Mouse (Mus musculus) hindbrain, embryonic 10.5 days (tissue): ENCODE results near the gene Olfr1080. TPM values are rescaled to one million over a fixed set of nuclear protein-coding genes. Genes with fewer than 3 reads are reported as not detected.
"Not testable (repeated sequence)": the region's sequence is repeated elsewhere in the genome, so short reads cannot be mapped to it uniquely, and the experiment has no call there.

Source experiments
- DNase-seq: peaks from one replicate; pipeline ENCODE4 v3.0.0-alpha.2; 2017; ENCODE audit warnings: low spot score
- H3K27ac ChIP-seq: fragments of 300-500 bp; sonication (generic); 2 replicates; pipeline ENCODE4 v1.5.1; 2016; ENCODE audit warnings: mild to moderate bottlenecking, moderate library complexity
- H3K27me3 ChIP-seq: fragments of 300-500 bp; sonication (generic); 2 replicates; pipeline ENCODE4 v1.6.1; 2016; ENCODE audit warnings: mild to moderate bottlenecking; ENCODE audit not compliant: poor library complexity, insufficient read depth, severe bottlenecking
- H3K36me3 ChIP-seq: fragments of 300-500 bp; sonication (generic); 2 replicates; pipeline ENCODE4 v1.6.1; 2016; ENCODE audit warnings: mild to moderate bottlenecking, moderate library complexity
- H3K4me1 ChIP-seq: fragments of 300-500 bp; sonication (generic); replicated peaks from 2 replicates; pipeline ENCODE4 v1.6.1; 2016; ENCODE audit warnings: mild to moderate bottlenecking
- H3K4me3 ChIP-seq: fragments of 300-500 bp; sonication (generic); 2 replicates; pipeline ENCODE4 v1.5.1; 2016; ENCODE audit warnings: mild to moderate bottlenecking, moderate library complexity
- H3K9me3 ChIP-seq: fragments of 300-500 bp; sonication (generic); 2 replicates; pipeline ENCODE4 v1.6.1; 2016; ENCODE audit warnings: mild to moderate bottlenecking, moderate library complexity
- WGBS: fragments of 180-500 bp; shearing (Covaris S2); methylation state at CpG from one replicate; pipeline ENCODE4 v1.1.7; 2016; 5-methylcytosine and 5-hydroxymethylcytosine counted together
- polyA plus RNA-seq: library from polyadenylated mRNA; unstranded; fragments of >200 nt; fragmentation: Nextera tagmentation; extraction: Ambion mirVana; gene quantifications from 2 replicates; pipeline ENCODE4 v1.2.1, GENCODE M21; 2016

Olfr1080 gene
- polyA plus RNA-seq = not detected in 2 replicates

GRCm38 (mm10) chr2:86558135-86558534 is at the start of gene Olfr1080:
TSS of gene Olfr1080 (minus strand) at chr2:86558235.
- not testable (repeated sequence) for H3K4me1 ChIP-seq, DNase-seq, H3K27ac ChIP-seq, H3K36me3 ChIP-seq, H3K27me3 ChIP-seq, H3K4me3 ChIP-seq, H3K9me3 ChIP-seq

GRCm38 (mm10) chr2:86598866-86599265 is 40.8 kb upstream of the Olfr1080 start, which contains the start of gene Olfr1082:
TSS of gene Olfr1082 (minus strand) at chr2:86598966.
- WGBS = 79% methylated on average over 1 of the region's 1 CpGs
- not testable (repeated sequence) for H3K36me3 ChIP-seq, DNase-seq, H3K4me1 ChIP-seq, H3K4me3 ChIP-seq, H3K27ac ChIP-seq, H3K27me3 ChIP-seq, H3K9me3 ChIP-seq

DNA sequence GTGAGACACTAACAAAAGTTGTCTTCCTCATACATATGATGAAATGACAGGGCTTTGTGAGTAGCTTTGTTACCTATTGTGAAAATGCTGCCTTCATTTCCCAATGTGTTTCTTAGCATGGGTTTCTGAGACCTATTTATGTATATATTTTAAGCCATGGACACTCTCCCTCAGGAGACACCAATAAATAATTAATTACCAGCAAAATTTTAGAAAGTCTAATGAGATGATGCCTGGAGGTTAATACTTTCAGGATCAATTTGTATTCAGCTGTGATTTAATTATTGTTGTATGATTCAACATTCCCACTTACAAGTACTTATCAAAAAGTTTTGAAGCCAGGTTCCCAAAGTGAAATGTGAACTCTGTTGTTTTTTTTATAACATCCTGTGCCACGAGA is 15.7 kb downstream of the Olfr1080 start, which contains the start of gene Olfr1079:
Gene Olfr1079, minus strand, starts transcription at position 101 of the 400 bp plus-strand sequence.
- Histone ChIP-seq H3K36me3 (no peaks in the 10 kb centered on the region), H3K27ac (no peak within 1 kb of the TSS), H3K4me3 (no peak within 1 kb of the TSS), H3K9me3 (no peaks in the 10 kb centered on the region), H3K27me3 (no peaks in the 10 kb centered on the region), H3K4me1 (no peaks in the 10 kb centered on the region)
- no peak for DNase-seq
- 72% methylated on average over 1 of the region's 1 CpGs for WGBS

- H3K4me1 ChIP-seq = no peaks in the 10 kb centered on the region
- H3K9me3 ChIP-seq = no peaks in the 10 kb centered on the region
- no peaks in the 10 kb centered on the region for H3K36me3 ChIP-seq
- no peak overlapping the region for H3K4me3 ChIP-seq
- no peak overlapping the region for H3K27ac ChIP-seq
- no peak for DNase-seq
- 85% methylated on average over 1 of the region's 1 CpGs for WGBS
- H3K27me3 ChIP-seq = no peaks in the 10 kb centered on the region
These were observed 27.0 kb downstream of the Olfr1080 start for GRCm38 (mm10) chr2:86530991-86531390.

DNA sequence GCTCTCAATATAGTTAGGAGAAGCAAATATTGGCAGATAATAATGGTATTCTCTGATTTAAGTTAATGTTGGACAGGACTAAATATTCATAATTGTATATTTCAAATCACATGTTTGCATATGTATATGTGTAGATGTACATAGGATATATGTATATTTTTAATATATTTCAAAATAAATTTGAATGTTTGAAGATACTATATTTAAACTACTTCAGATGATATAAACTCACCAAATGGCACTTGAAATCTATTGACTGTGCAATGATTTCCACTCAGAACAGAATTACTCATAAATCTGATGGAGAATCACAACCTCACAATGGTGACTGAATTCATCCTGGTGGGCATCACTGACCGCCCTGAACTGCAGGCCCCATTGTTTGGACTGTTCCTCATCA is 49.9 kb downstream of the Olfr1080 start, which contains the start of gene Olfr1076:
Gene Olfr1076, plus strand, starts transcription at position 301 of the 400 bp plus-strand sequence.
- WGBS = 83% methylated on average over 1 of the region's 1 CpGs
- Histone ChIP-seq H3K4me1 (no peaks in the 10 kb centered on the region), H3K27me3 (no peaks in the 10 kb centered on the region), H3K4me3 (no peak within 1 kb of the TSS), H3K36me3 (no peaks in the 10 kb centered on the region), H3K27ac (no peak within 1 kb of the TSS), H3K9me3 (no peaks in the 10 kb centered on the region)
- no peak for DNase-seq

Other genes starting within 250 kb of the Olfr1080 start
- not detected in 2 replicates for gene Olfr1053, start 243.0 kb downstream of the Olfr1080 start, polyA plus RNA-seq
- gene Olfr1054, start 222.8 kb downstream of the Olfr1080 start, polyA plus RNA-seq = not detected in 2 replicates
- not detected in 2 replicates for gene Olfr1055, start 208.0 kb downstream of the Olfr1080 start, polyA plus RNA-seq
- gene Olfr1056, start 195.8 kb downstream of the Olfr1080 start, polyA plus RNA-seq = not detected in 2 replicates
- gene Olfr1057, start 179.8 kb downstream of the Olfr1080 start, polyA plus RNA-seq = not detected in 2 replicates
- not detected in 2 replicates for gene Olfr1058, start 169.7 kb downstream of the Olfr1080 start, polyA plus RNA-seq
- not detected in 2 replicates for gene Olfr1061, start 144.2 kb downstream of the Olfr1080 start, polyA plus RNA-seq
- gene Olfr1062, start 131.5 kb downstream of the Olfr1080 start, polyA plus RNA-seq = not detected in 2 replicates
- gene Olfr1065, start 107.6 kb downstream of the Olfr1080 start, polyA plus RNA-seq = not detected in 2 replicates
- not detected in 2 replicates for gene Olfr1066, start 102.0 kb downstream of the Olfr1080 start, polyA plus RNA-seq
- not detected in 2 replicates for gene Olfr228, start 70.8 kb downstream of the Olfr1080 start, polyA plus RNA-seq
- gene Olfr1076, start 49.8 kb downstream of the Olfr1080 start, polyA plus RNA-seq = not detected in 2 replicates
- gene Olfr1079, start 15.8 kb downstream of the Olfr1080 start, polyA plus RNA-seq = not detected in 2 replicates
- not detected in 2 replicates for gene Olfr1082, start 40.7 kb upstream of the Olfr1080 start, polyA plus RNA-seq
- not detected in 2 replicates for gene Olfr1084, start 81.5 kb upstream of the Olfr1080 start, polyA plus RNA-seq
- gene Olfr1085, start 103.8 kb upstream of the Olfr1080 start, polyA plus RNA-seq = not detected in 2 replicates
- gene Olfr1086, start 121.9 kb upstream of the Olfr1080 start, polyA plus RNA-seq = not detected in 2 replicates
- not detected in 2 replicates for gene Olfr1087, start 140.2 kb upstream of the Olfr1080 start, polyA plus RNA-seq
- gene Olfr1089, start 175.5 kb upstream of the Olfr1080 start, polyA plus RNA-seq = not detected in 2 replicates
- gene Olfr1090, start 200.8 kb upstream of the Olfr1080 start, polyA plus RNA-seq = not detected in 2 replicates
- gene Olfr1093, start 224.2 kb upstream of the Olfr1080 start, polyA plus RNA-seq = not detected in 2 replicates